Mouse (Mus musculus) adrenal gland, adult 18-20 months (tissue): ENCODE results near the gene Rgs7. TPM values are rescaled to one million over a fixed set of nuclear protein-coding genes. Genes with fewer than 3 reads are reported as not detected.

Experiments
- DNase-seq, 2 experiments: peaks; one replicate each; pipeline ENCODE4 v3.0.0; 2021 to 2022; ENCODE audit warnings: low spot score in 2 of 2
- total RNA-seq, 2 experiments: library from RNA; stranded (reverse); gene quantifications; 1 replicate in 1 of 2; 2 replicates in 1 of 2; pipeline ENCODE4 v1.2.3; 2021

Rgs7 gene
- total RNA-seq, 2 experiments from 2014 or later, result 13.3 to 21.2 TPM

- no peak for DNase-seq
Observed at GRCm38 (mm10) chr1:175185211-175185610, 307.1 kb downstream of the Rgs7 start.

GRCm38 (mm10) chr1:175184736-175185135 is 307.6 kb downstream of the Rgs7 start:
- DNase-seq, result no peak

- DNase-seq, result no peak
Observed at GRCm38 (mm10) chr1:175178733-175179132, 313.6 kb downstream of the Rgs7 start.

- DNase-seq, result no peak
Observed at GRCm38 (mm10) chr1:175174918-175175675, 317.2 kb downstream of the Rgs7 start.

GRCm38 (mm10) chr1:175155469-175155868 is 336.8 kb downstream of the Rgs7 start:
- DNase-seq, result no peak

- no peak for DNase-seq
Observed at GRCm38 (mm10) chr1:175143051-175143450, 349.2 kb downstream of the Rgs7 start.

GRCm38 (mm10) chr1:175128525-175128924 is 363.8 kb downstream of the Rgs7 start:
- DNase-seq, result no peak

- no peak for DNase-seq
Observed at GRCm38 (mm10) chr1:175124416-175124815, 367.9 kb downstream of the Rgs7 start.

- peak in 1 of 2 experiments; percentile 11 for DNase-seq
Observed at GRCm38 (mm10) chr1:175118904-175119555, 373.3 kb downstream of the Rgs7 start.

- no peak for DNase-seq
Observed at GRCm38 (mm10) chr1:175108270-175108860, 383.9 kb downstream of the Rgs7 start.

GRCm38 (mm10) chr1:175106315-175106714 is 386.0 kb downstream of the Rgs7 start:
- DNase-seq, result no peak

- no peak for DNase-seq
Observed at GRCm38 (mm10) chr1:175105426-175105825, 386.9 kb downstream of the Rgs7 start.

GRCm38 (mm10) chr1:175097014-175097413 is 395.3 kb downstream of the Rgs7 start:
- DNase-seq, result no peak

- no peak for DNase-seq
Observed at GRCm38 (mm10) chr1:175082104-175082503, 410.2 kb downstream of the Rgs7 start.

GRCm38 (mm10) chr1:175079819-175080608 is 412.3 kb downstream of the Rgs7 start:
- DNase-seq, result no peak

- no peak for DNase-seq
Observed at GRCm38 (mm10) chr1:175073500-175074232, 418.6 kb downstream of the Rgs7 start.

GRCm38 (mm10) chr1:175069758-175070290 is 422.5 kb downstream of the Rgs7 start:
- no peak for DNase-seq

GRCm38 (mm10) chr1:175049121-175049520 is 443.2 kb downstream of the Rgs7 start:
- no peak for DNase-seq

- DNase-seq, result peak in 1 of 2 experiments; percentile 29
Observed at GRCm38 (mm10) chr1:175041167-175041817, 451.0 kb downstream of the Rgs7 start.

GRCm38 (mm10) chr1:175040038-175040437 is 452.3 kb downstream of the Rgs7 start:
- no peak for DNase-seq
